Mouse (Mus musculus): ENCODE results near the gene Arap1. TPM values are rescaled to one million over a fixed set of nuclear protein-coding genes. Genes with fewer than 3 reads are reported as not detected.

Arap1 gene
- polyA plus RNA-seq, 1 experiment from 2014 or later, result 31.2 TPM

DNA sequence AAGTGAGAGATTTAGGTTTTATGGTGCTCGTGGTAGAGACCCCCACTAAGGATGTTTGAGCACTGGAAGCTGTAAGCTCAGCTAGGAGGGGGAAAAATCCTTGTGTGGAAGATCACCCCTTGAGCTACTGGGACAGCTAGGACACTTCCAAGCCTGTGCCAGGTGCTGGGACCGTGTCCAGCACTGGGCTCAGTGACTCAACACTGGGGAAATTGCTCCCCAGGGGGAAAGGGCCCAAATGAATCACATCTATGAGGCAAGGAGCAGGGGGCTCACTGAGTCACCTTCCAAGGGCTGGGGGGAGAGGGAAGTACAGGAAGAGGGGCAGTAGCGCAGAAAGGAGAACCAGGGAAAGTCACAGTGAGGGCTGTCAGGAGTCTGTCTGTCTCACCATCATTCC lies 102.0 kb downstream of the Arap1 start:
- Histone ChIP-seq H3K36me3 (ENCODE audit: control insufficient read depth, insufficient read depth) (no peaks in the 10 kb centered on the region), H3K9me3 (ENCODE audit: control insufficient read depth) (no peaks in the 10 kb centered on the region), H3K4me2 (replicated peaks; ENCODE audit: low read depth) (no peak overlapping the region), H3K4me1 (replicated peaks; ENCODE audit: control insufficient read depth, insufficient read depth, low read length) (no peaks in the 10 kb centered on the region), H3K9ac (ENCODE audit: low read depth, low read length) (no peak overlapping the region), H3K4me3 (ENCODE audit: low read depth, low read length) (no peak overlapping the region), H3K27ac (ENCODE audit: low read depth, low read length) (no peak overlapping the region), H3K27me3 (replicated peaks; ENCODE audit: control insufficient read depth, insufficient read depth, low read length) (peaks cover 10% of the 10 kb centered on the region; the same call in 1 of the 2 replicates)
- ATAC-seq, result no peak
- TF ChIP-seq CTCF (IDR thresholded peaks at IDR 0.05; ENCODE audit: low read depth), result no peak
- 38% methylated on average over 3 of the region's 3 CpGs for WGBS

DNA sequence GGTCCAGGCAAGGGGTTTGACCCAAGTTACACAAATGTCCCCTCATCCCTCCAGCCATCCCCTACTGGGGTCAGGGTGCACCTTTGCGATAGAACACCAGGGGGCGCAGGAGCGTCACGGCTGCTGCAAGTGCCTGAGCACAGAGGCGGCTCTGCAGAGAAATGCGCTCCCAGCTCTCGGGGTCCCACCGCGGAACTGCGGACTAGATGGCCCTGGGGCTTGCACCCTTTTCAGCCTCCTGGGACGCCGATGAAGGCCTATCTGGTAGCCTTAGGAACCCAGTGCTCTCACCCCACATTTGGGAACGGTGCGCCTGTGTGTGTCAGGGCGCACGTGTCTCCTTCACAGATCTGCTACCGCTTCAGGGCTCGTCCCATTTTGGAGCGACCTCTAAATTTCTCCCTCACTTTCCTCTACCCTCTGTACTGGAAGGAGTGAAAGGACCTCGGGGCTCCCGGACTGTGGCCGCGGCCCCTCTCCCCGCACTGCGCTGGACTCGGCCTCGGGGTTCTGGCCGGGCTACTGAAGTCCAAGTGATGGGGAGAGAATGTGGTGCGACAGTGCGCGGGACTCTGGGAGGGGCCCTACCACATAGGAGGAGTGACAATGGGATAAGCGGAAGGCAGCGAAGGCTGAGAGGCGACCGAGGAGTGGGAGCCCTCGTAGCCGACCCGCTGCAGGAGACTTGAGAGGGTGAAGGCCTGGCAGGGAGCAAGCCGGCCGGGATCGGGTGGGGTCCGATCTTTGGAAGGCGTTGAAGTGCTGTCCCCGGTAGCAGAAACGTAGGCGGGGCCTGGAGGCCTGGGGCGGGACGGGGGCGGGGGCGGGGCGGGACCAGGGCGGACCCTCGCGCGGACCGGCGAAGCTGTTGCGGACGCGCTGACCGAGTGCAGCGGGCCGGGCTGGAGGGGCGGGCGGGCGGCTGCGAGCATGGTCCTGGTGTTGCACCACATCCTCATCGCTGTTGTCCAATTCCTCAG lies 102.8 kb downstream of the Arap1 start:
- Histone ChIP-seq H3K4me2 (replicated peaks; ENCODE audit: low read depth) (peak overlapping the region; percentile 82), H3K4me3 (ENCODE audit: low read depth, low read length) (peak overlapping the region; percentile 46), H3K4me1 (replicated peaks; ENCODE audit: control insufficient read depth, insufficient read depth, low read length) (no peaks in the 10 kb centered on the region), H3K9ac (ENCODE audit: low read depth, low read length) (peak overlapping the region; percentile 31; the same call in 1 of the 2 replicates), H3K9me3 (ENCODE audit: control insufficient read depth) (no peaks in the 10 kb centered on the region), H3K27ac (ENCODE audit: low read depth, low read length) (no peak overlapping the region), H3K27me3 (replicated peaks; ENCODE audit: control insufficient read depth, insufficient read depth, low read length) (peaks cover 10% of the 10 kb centered on the region; the same call in 1 of the 2 replicates), H3K36me3 (ENCODE audit: control insufficient read depth, insufficient read depth) (no peaks in the 10 kb centered on the region)
- under 1% methylated on average over 61 of the region's 68 CpGs for WGBS
- peak; percentile 65 for ATAC-seq
- peak; percentile 99 for TF ChIP-seq CTCF (IDR thresholded peaks at IDR 0.05; ENCODE audit: low read depth)

DNA sequence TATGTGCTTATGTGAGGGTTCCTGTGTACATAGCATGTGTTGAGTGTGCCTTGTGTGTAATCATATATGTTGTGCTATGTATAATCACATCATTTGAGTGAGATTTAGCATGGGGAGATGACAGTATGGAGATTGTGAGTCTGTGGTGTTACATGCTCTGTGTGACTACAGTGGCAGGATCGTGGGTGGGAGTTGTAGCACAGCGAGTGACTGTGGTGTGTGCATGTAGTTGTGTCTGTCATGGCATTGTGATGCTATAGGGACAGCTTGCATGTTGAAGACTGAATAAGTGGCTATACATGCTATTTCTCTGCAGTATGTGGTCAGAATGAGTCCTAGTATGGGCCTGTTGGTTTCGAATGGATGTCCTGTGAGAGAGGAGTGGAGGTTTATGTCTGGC lies 104.8 kb downstream of the Arap1 start:
- no peaks in the 10 kb centered on the region for H3K9me3 ChIP-seq (ENCODE audit: control insufficient read depth)
- peaks cover 10% of the 10 kb centered on the region; the same call in 1 of the 2 replicates for H3K27me3 ChIP-seq (replicated peaks; ENCODE audit: control insufficient read depth, insufficient read depth, low read length)
- WGBS, result 79% methylated on average over 3 of the region's 3 CpGs
- H3K9ac ChIP-seq (ENCODE audit: low read depth, low read length), result no peak overlapping the region
- TF ChIP-seq CTCF (IDR thresholded peaks at IDR 0.05; ENCODE audit: low read depth), result no peak
- peak overlapping the region; percentile 46 for H3K4me3 ChIP-seq (ENCODE audit: low read depth, low read length)
- no peaks in the 10 kb centered on the region for H3K4me1 ChIP-seq (replicated peaks; ENCODE audit: control insufficient read depth, insufficient read depth, low read length)
- no peak for ATAC-seq
- H3K4me2 ChIP-seq (replicated peaks; ENCODE audit: low read depth), result peak overlapping the region; percentile 82
- H3K27ac ChIP-seq (ENCODE audit: low read depth, low read length), result no peak overlapping the region
- no peaks in the 10 kb centered on the region for H3K36me3 ChIP-seq (ENCODE audit: control insufficient read depth, insufficient read depth)

DNA sequence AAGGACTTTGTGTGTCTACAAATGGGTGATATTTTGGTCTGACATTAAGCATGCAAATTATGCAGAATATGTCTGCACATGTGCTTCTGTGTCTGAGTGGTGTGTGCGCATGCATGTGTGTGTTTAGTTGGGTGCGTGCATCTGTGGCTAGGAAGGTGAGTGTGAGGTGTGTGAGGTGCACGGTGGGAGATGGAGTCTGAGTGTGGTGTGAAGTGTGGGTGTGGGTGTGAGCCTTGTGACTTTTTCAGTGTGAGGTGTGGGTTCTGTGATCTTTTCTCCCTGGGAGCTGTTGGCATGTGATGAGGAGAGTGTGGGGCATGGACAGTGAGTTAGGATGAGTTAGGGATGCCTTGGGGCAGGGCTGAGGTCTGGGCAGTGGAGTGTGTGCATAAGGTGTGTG lies 105.4 kb downstream of the Arap1 start:
- no peaks in the 10 kb centered on the region for H3K9me3 ChIP-seq (ENCODE audit: control insufficient read depth)
- peaks cover 10% of the 10 kb centered on the region; the same call in 1 of the 2 replicates for H3K27me3 ChIP-seq (replicated peaks; ENCODE audit: control insufficient read depth, insufficient read depth, low read length)
- TF ChIP-seq CTCF (IDR thresholded peaks at IDR 0.05; ENCODE audit: low read depth), result no peak
- H3K4me1 ChIP-seq (replicated peaks; ENCODE audit: control insufficient read depth, insufficient read depth, low read length), result no peaks in the 10 kb centered on the region
- WGBS, result 78% methylated on average over 3 of the region's 3 CpGs
- no peaks in the 10 kb centered on the region for H3K36me3 ChIP-seq (ENCODE audit: control insufficient read depth, insufficient read depth)
- peak overlapping the region; percentile 82 for H3K4me2 ChIP-seq (replicated peaks; ENCODE audit: low read depth)
- no peak overlapping the region for H3K27ac ChIP-seq (ENCODE audit: low read depth, low read length)
- no peak for ATAC-seq
- 0 out of 2 replicates have a peak overlapping the region, but pooled peaks have one; percentile 46 for H3K4me3 ChIP-seq (ENCODE audit: low read depth, low read length)
- no peak overlapping the region for H3K9ac ChIP-seq (ENCODE audit: low read depth, low read length)

DNA sequence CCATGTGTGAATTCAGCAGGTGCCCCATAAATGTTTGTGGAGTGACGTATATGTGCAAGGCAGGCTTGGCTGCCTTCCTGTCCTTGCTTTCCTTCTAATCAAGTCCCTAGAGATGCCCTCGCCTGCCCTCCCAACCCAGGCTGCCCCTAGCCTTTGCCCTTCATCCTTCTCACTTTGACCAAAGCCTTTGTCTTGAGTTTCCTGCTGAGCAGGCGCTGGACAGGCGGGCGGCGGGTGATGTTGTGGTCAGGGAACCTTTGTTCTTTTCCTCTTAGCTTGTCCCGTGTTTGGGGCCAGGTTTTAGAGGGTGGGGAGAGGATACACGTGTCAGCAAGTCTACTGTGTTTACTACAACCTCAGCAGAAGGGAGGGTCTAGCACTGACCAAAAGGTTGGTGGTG lies 105.9 kb downstream of the Arap1 start:
- no peaks in the 10 kb centered on the region for H3K36me3 ChIP-seq (ENCODE audit: control insufficient read depth, insufficient read depth)
- H3K27me3 ChIP-seq (replicated peaks; ENCODE audit: control insufficient read depth, insufficient read depth, low read length), result peaks cover 10% of the 10 kb centered on the region; the same call in 1 of the 2 replicates
- ATAC-seq, result no peak
- peak overlapping the region; percentile 82 for H3K4me2 ChIP-seq (replicated peaks; ENCODE audit: low read depth)
- 37% methylated on average over 8 of the region's 8 CpGs for WGBS
- no peak overlapping the region for H3K4me3 ChIP-seq (ENCODE audit: low read depth, low read length)
- no peak overlapping the region for H3K9ac ChIP-seq (ENCODE audit: low read depth, low read length)
- no peaks in the 10 kb centered on the region for H3K4me1 ChIP-seq (replicated peaks; ENCODE audit: control insufficient read depth, insufficient read depth, low read length)
- no peak overlapping the region for H3K27ac ChIP-seq (ENCODE audit: low read depth, low read length)
- H3K9me3 ChIP-seq (ENCODE audit: control insufficient read depth), result no peaks in the 10 kb centered on the region
- TF ChIP-seq CTCF (IDR thresholded peaks at IDR 0.05; ENCODE audit: low read depth), result no peak

DNA sequence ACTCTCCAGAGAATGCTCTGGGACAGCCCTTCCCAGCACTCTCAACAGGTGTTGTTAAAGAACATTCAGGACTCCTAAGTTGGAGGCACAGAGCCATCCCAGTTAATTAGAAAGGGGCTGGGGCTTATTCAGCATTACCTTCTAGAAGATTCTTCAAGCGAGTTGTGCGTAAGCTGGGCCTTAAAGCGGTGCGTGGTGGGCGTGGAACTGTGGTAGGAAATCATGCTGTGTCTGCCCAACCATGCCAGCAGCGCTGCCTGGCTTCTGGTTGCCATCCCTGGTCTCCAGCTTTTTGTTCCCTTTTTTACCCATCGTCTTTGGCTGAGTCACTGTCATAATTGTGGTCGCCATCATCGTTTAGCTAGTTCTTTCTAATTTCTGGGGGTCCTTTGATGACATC lies 106.6 kb downstream of the Arap1 start:
- H3K9me3 ChIP-seq (ENCODE audit: control insufficient read depth), result no peaks in the 10 kb centered on the region
- H3K27ac ChIP-seq (ENCODE audit: low read depth, low read length), result no peak overlapping the region
- ATAC-seq, result no peak
- no peaks in the 10 kb centered on the region for H3K36me3 ChIP-seq (ENCODE audit: control insufficient read depth, insufficient read depth)
- no peaks in the 10 kb centered on the region for H3K4me1 ChIP-seq (replicated peaks; ENCODE audit: control insufficient read depth, insufficient read depth, low read length)
- H3K27me3 ChIP-seq (replicated peaks; ENCODE audit: control insufficient read depth, insufficient read depth, low read length), result peaks cover 10% of the 10 kb centered on the region; the same call in 1 of the 2 replicates
- no peak overlapping the region for H3K9ac ChIP-seq (ENCODE audit: low read depth, low read length)
- H3K4me2 ChIP-seq (replicated peaks; ENCODE audit: low read depth), result no peak overlapping the region
- WGBS, result 85% methylated on average over 9 of the region's 9 CpGs
- TF ChIP-seq CTCF (IDR thresholded peaks at IDR 0.05; ENCODE audit: low read depth), result no peak
- no peak overlapping the region for H3K4me3 ChIP-seq (ENCODE audit: low read depth, low read length)
